Comparison of ENCODE assay signal across 8 mouse cellular contexts in the genomic region with DNA sequence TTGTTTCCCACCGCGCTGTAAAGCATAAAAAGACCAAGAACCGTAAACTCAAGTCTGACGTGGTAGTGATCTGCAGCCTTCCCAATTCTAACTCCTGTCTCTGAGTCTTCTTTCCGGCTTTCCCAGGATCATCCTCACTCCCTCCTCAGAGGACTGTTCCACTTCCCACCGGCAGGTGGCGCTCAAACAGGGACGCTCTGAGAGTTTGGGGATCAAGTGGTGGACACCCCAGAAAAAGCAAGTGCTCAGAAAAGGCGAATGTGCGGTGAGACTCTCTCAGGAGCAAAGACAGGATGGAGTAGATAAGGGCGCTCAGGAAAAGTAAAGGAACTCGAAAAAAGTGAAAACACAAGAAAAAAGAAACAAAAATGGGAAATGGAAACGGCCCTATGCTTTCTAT. TPM values are rescaled to one million over a fixed set of nuclear protein-coding genes. Genes with fewer than 3 reads are reported as not detected.
A peak's percentile ranks its signal among the peaks of the same experiment; 100 is the strongest.
DNase-seq lines count a peak whose midpoint lies in the region; ATAC-seq and TF ChIP-seq lines count a peak whose summit lies in the region.

No protein-coding gene starts in this region.

- DNase-seq in MEL (ENCODE audit: low read depth, low spot score) = peak; percentile 52
- DNase-seq in heart, postnatal 10 days = peak; percentile 50 to 76
- peak; percentile 76 to 78 for DNase-seq in kidney, postnatal 4 days
- DNase-seq in lung, postnatal 0 days (ENCODE audit: low spot score) = peak; percentile 58
- DNase-seq in right cerebral cortex, adult 2 months (ENCODE audit: low spot score in 2 of 2) = peak; percentile 56 to 70
- DNase-seq in urinary bladder, postnatal 4 days (ENCODE audit: low spot score in 2 of 2) = peak; percentile 34 to 69

- no peak for TF ChIP-seq EP300 in MEL (IDR thresholded peaks at IDR 0.05; ENCODE audit: low read depth in 1 of 2, low read length in 2 of 2)
- no peak for TF ChIP-seq EP300 in lung, postnatal 0 days (IDR thresholded peaks at IDR 0.05)

- peak; percentile 83 to 95 (median 94) for TF ChIP-seq CTCF in MEL (IDR thresholded peaks at IDR 0.05 in 2 of 3, conservative IDR thresholded peaks at IDR 0.05 in 1 of 3; ENCODE audit: control insufficient read depth in 1 of 3, insufficient read depth in 1 of 3, low read depth in 2 of 3, low read length in 3 of 3, poor library complexity in 1 of 3, severe bottlenecking in 1 of 3)
- peak; percentile 93 for TF ChIP-seq CTCF in lung, postnatal 0 days (IDR thresholded peaks at IDR 0.05)

- H3K9me3 ChIP-seq in MEL (replicated peaks; ENCODE audit: insufficient read depth, low read length) = no peaks in the 10 kb centered on the region
- no peaks in the 10 kb centered on the region for H3K9me3 ChIP-seq in lung, postnatal 0 days (ENCODE audit: low read length)

- peak; percentile 36 for TF ChIP-seq RAD21 in MEL (IDR thresholded peaks at IDR 0.05; ENCODE audit: low read depth, low read length)

- no peak for TF ChIP-seq POLR2A in MEL (IDR thresholded peaks at IDR 0.05; ENCODE audit: control insufficient read depth in 1 of 2, insufficient read depth in 1 of 2, low read depth in 1 of 2, low read length in 2 of 2, poor library complexity in 1 of 2)

- H3K27me3 ChIP-seq in MEL (ENCODE audit: control insufficient read depth in 1 of 2, insufficient read depth in 2 of 2, low read length in 2 of 2) = no peaks in the 10 kb centered on the region
- no peaks in the 10 kb centered on the region for H3K27me3 ChIP-seq in lung, postnatal 0 days (replicated peaks; ENCODE audit: insufficient read depth, low read length)

- intact Hi-C loops in heart, postnatal 10 days (cut with DNase I) = loop anchor here (5.0 to 10.0 kb wide), 3 partner anchors 61 to 1668 kb away; no protein-coding TSS in a partner anchor

- H3K27ac ChIP-seq in MEL (ENCODE audit: control insufficient read depth, low read depth, low read length) = no peak overlapping the region
- no peak overlapping the region for H3K27ac ChIP-seq in brown adipose tissue, adult 24 weeks (replicated peaks; ENCODE audit: low read depth, low read length)
- H3K27ac ChIP-seq in lung, postnatal 0 days (ENCODE audit: low read length) = no peak overlapping the region

- H3K36me3 ChIP-seq in MEL (ENCODE audit: control insufficient read depth in 1 of 2, insufficient read depth in 2 of 2, low read length in 2 of 2) = no peaks in the 10 kb centered on the region
- no peaks in the 10 kb centered on the region for H3K36me3 ChIP-seq in lung, postnatal 0 days (ENCODE audit: insufficient read depth, low read length)

- WGBS in lung, postnatal 0 days = 27% methylated on average over 13 of the region's 13 CpGs

- peak overlapping the region; percentile 41 for H3K4me2 ChIP-seq in lung, postnatal 0 days (replicated peaks; ENCODE audit: low read depth, low read length)

- 0 out of 4 replicates have a peak overlapping the region, but pooled peaks of 1 of the 2 experiments have one; percentile 8 for H3K4me3 ChIP-seq in MEL (ENCODE audit: control insufficient read depth in 1 of 2, insufficient read depth in 1 of 2, low read depth in 2 of 2, low read length in 2 of 2)
- 0 out of 2 replicates have a peak overlapping the region, but pooled peaks have one; percentile 26 for H3K4me3 ChIP-seq in brown adipose tissue, adult 24 weeks (ENCODE audit: insufficient read depth, low read depth, low read length)
- H3K4me3 ChIP-seq in lung, postnatal 0 days (ENCODE audit: low read depth, low read length) = 0 out of 2 replicates have a peak overlapping the region, but pooled peaks have one; percentile 1

- peak; percentile 69 for ATAC-seq in erythroblast, adult 5-6 weeks (replicated peaks; ENCODE audit: low FRiP score, poor library complexity, severe bottlenecking)
- peak; percentile 62 for ATAC-seq in lung, postnatal 0 days

- H3K79me2 ChIP-seq in MEL (ENCODE audit: control insufficient read depth, insufficient read depth, low read length, poor library complexity) = no peaks in the 10 kb centered on the region

- H3K9ac ChIP-seq in MEL (ENCODE audit: control insufficient read depth, low read depth, low read length, poor library complexity, severe bottlenecking) = no peak overlapping the region
- H3K9ac ChIP-seq in lung, postnatal 0 days (replicated peaks; ENCODE audit: low read depth) = no peak overlapping the region

- H3K4me1 ChIP-seq in MEL (ENCODE audit: control insufficient read depth in 1 of 2, insufficient read depth in 2 of 2, low read length in 2 of 2) = no peaks in the 10 kb centered on the region
- no peaks in the 10 kb centered on the region for H3K4me1 ChIP-seq in brown adipose tissue, adult 24 weeks (ENCODE audit: control insufficient read depth, insufficient read depth, insufficient read length, low read length)
- no peaks in the 10 kb centered on the region for H3K4me1 ChIP-seq in lung, postnatal 0 days (ENCODE audit: insufficient read depth, low read depth, low read length)

TF ChIP-seq in MEL, 35 proteins besides CTCF, POLR2A, EP300 and RAD21:
- TF ChIP-seq MEF2A (IDR thresholded peaks at IDR 0.05; ENCODE audit: extremely low read depth, insufficient replicate concordance, low read depth, low read length, poor library complexity, severe bottlenecking) = no peak
- TF ChIP-seq HCFC1 (IDR thresholded peaks at IDR 0.05; ENCODE audit: low read depth, low read length) = no peak
- TF ChIP-seq SMC3 (IDR thresholded peaks at IDR 0.05; ENCODE audit: low read depth, low read length) = peak; percentile 70
- TF ChIP-seq CHD1 (IDR thresholded peaks at IDR 0.05; ENCODE audit: low read depth, low read length) = no peak
- TF ChIP-seq USF1 (IDR thresholded peaks at IDR 0.05; ENCODE audit: low read depth, low read length) = no peak
- TF ChIP-seq MYB (IDR thresholded peaks at IDR 0.05; ENCODE audit: low read depth, low read length) = no peak
- TF ChIP-seq TBP (IDR thresholded peaks at IDR 0.05; ENCODE audit: low read depth, low read length) = no peak
- no peak for TF ChIP-seq MAFK (IDR thresholded peaks at IDR 0.05; ENCODE audit: borderline replicate concordance, low read depth, low read length)
- TF ChIP-seq ZC3H11A (IDR thresholded peaks at IDR 0.05; ENCODE audit: low read depth, low read length) = peak; percentile 22; the same call in 1 of the 2 replicates
- TF ChIP-seq SIN3A (IDR thresholded peaks at IDR 0.05; ENCODE audit: low read length) = no peak
- no peak for TF ChIP-seq BHLHE40 (IDR thresholded peaks at IDR 0.05; ENCODE audit: borderline replicate concordance, low read depth, low read length)
- TF ChIP-seq E2F4 (IDR thresholded peaks at IDR 0.05; ENCODE audit: borderline replicate concordance, low read depth, low read length) = no peak

RNA-seq across cellular contexts. Expression of gene Pdcd5, which starts 39.4 kb away (rescaled TPM):
- 221 and 232 TPM in 2 replicates for total RNA-seq in MEL (2012; rRNA removed)
- 1,000 to 10,000 TPM in 1 of 2 experiments, 100 to 1,000 TPM in 1; 118 to 1,267 TPM for polyA plus RNA-seq in MEL (2012; ENCODE audit: insufficient read depth in 1 of 2, insufficient read length in 2 of 2, low read depth in 1 of 2, low replicate concordance in 2 of 2, missing spikeins in 1 of 2)
- polyA plus RNA-seq in brown adipose tissue, adult 24 weeks (2012; ENCODE audit: insufficient read depth, insufficient read length, missing spikeins) = 142 and 150 TPM in 2 replicates
- total RNA-seq in erythroblast, adult 5-6 weeks (2015; ENCODE audit: low replicate concordance) = 5.2 and 45.3 TPM in 2 replicates
- total RNA-seq in erythroblast, adult 5-6 weeks (2017; ENCODE audit: low replicate concordance) = 16.6 and 17.1 TPM in 2 replicates
- total RNA-seq in heart, postnatal 10 days (2021) = 100 to 1,000 TPM; 101 to 104 TPM
- 160 and 169 TPM in 2 replicates for polyA plus RNA-seq in lung, postnatal 0 days (2015; fragmentation: Nextera tagmentation; extraction: Ambion mirVana)
